Mouse (Mus musculus) colon, adult 2 months (tissue): ENCODE results near the gene Klk1b21. TPM values are rescaled to one million over a fixed set of nuclear protein-coding genes. Genes with fewer than 3 reads are reported as not detected.

ENCODE experiments used
- polyA plus RNA-seq: library from polyadenylated mRNA; depleted of rRNA; stranded (reverse); fragments of >200 nt; gene quantifications from 2 replicates; pipeline ENCODE4 v1.2.3, GENCODE M21; 2012; rRNA removed

Klk1b21 gene
- polyA plus RNA-seq, result 0.14 TPM in 1 of 2 replicates, not detected in the other

GRCm38 (mm10) chr7:44102028-44102427 is at the start of gene Klk1b21:
Gene Klk1b21 (plus strand): TSS chr7:44102328.

GRCm38 (mm10) chr7:44112373-44112772 is 10.2 kb downstream of the Klk1b21 start, which contains the start of gene Klk1b22:
Gene Klk1b22 (plus strand): TSS chr7:44112673.

GRCm38 (mm10) chr7:44136467-44136866 is 34.3 kb downstream of the Klk1b21 start, which contains the start of gene Klk1b16:
Gene Klk1b16 (plus strand): TSS chr7:44136767.

Other genes starting within 250 kb of the Klk1b21 start
- not detected in 2 replicates for gene Klk4, start 221.2 kb upstream of the Klk1b21 start, polyA plus RNA-seq
- gene Klk15, start 168.6 kb upstream of the Klk1b21 start, polyA plus RNA-seq, result 8.0 and 8.3 TPM in 2 replicates
- not detected in 2 replicates for gene Klk1b8, start 151.7 kb upstream of the Klk1b21 start, polyA plus RNA-seq
- gene Klk1b1, start 135.6 kb upstream of the Klk1b21 start, polyA plus RNA-seq, result not detected in 2 replicates
- gene Klk1b9, start 126.3 kb upstream of the Klk1b21 start, polyA plus RNA-seq, result not detected in 2 replicates
- 1.2 TPM in 1 of 2 replicates, not detected in the other for gene Klk1b11, start 106.5 kb upstream of the Klk1b21 start, polyA plus RNA-seq
- gene Klk1b26, start 90.2 kb upstream of the Klk1b21 start, polyA plus RNA-seq, result not detected in 2 replicates
- gene Klk1b27, start 50.0 kb upstream of the Klk1b21 start, polyA plus RNA-seq, result 0.17 TPM in 1 of 2 replicates, not detected in the other
- gene Klk1b22, start 10.3 kb downstream of the Klk1b21 start, polyA plus RNA-seq, result 6.3 TPM in 1 of 2 replicates, not detected in the other
- 0.15 and 0.17 TPM in 2 replicates for gene Klk1b16, start 34.4 kb downstream of the Klk1b21 start, polyA plus RNA-seq
- 0.31 and 0.54 TPM in 2 replicates for gene Klk1b24, start 85.9 kb downstream of the Klk1b21 start, polyA plus RNA-seq
- 0.27 and 2.0 TPM in 2 replicates for gene Klk1b3, start 95.9 kb downstream of the Klk1b21 start, polyA plus RNA-seq
- gene Klk1b4, start 105.1 kb downstream of the Klk1b21 start, polyA plus RNA-seq, result 3.6 and 4.2 TPM in 2 replicates
- 1.4 and 6.7 TPM in 2 replicates for gene Klk1b5, start 113.6 kb downstream of the Klk1b21 start, polyA plus RNA-seq
- gene Klk1, start 123.0 kb downstream of the Klk1b21 start, polyA plus RNA-seq, result 4,020 and 5,229 TPM in 2 replicates
- gene Gm36864, start 133.8 kb downstream of the Klk1b21 start, polyA plus RNA-seq, result 0.22 and 0.31 TPM in 2 replicates
- 2.2 and 3.5 TPM in 2 replicates for gene 1700028J19Rik, start 144.4 kb downstream of the Klk1b21 start, polyA plus RNA-seq
- gene 2410002F23Rik, start 144.4 kb downstream of the Klk1b21 start, polyA plus RNA-seq, result 126 and 152 TPM in 2 replicates
- gene Acp4, start 155.1 kb downstream of the Klk1b21 start, polyA plus RNA-seq, result not detected in 2 replicates
- gene Gm15517, start 159.1 kb downstream of the Klk1b21 start, polyA plus RNA-seq, result not detected in 2 replicates
- gene Clec11a, start 204.6 kb downstream of the Klk1b21 start, polyA plus RNA-seq, result 5.3 and 6.9 TPM in 2 replicates
- 1.1 TPM in 2 replicates for gene Shank1, start 207.9 kb downstream of the Klk1b21 start, polyA plus RNA-seq